Comparison of ENCODE assay signal across 27 mouse cellular contexts in genomic region chr16:65829096-65829495, GRCm38 (mm10). TPM values are rescaled to one million over a fixed set of nuclear protein-coding genes. Genes with fewer than 3 reads are reported as not detected.
"Had no signal": no experiment of that assay in that cellular context is flagged by ENCODE, and none has a peak within 500 bp of the region (broad histone marks: within the 10 kb centered on the region; RNA-seq: fewer than 3 reads in every experiment).

No protein-coding gene starts in this region.

- H3K4me3 ChIP-seq: heart, adult 2 months; heart, embryonic 13.5 days; heart, embryonic 15.5 days; hindbrain, embryonic 10.5 days; hindbrain, embryonic 12.5 days; layer of hippocampus, adult 2 months; left cerebral cortex, adult 2 months; limb, embryonic 10.5 days; limb, embryonic 12.5 days; liver, embryonic 13.5 days; liver, embryonic 15.5 days had no signal

- H3K9me3 ChIP-seq: heart, embryonic 13.5 days; heart, embryonic 15.5 days; hindbrain, embryonic 10.5 days; hindbrain, embryonic 12.5 days; limb, embryonic 10.5 days; limb, embryonic 12.5 days; liver, embryonic 13.5 days; liver, embryonic 15.5 days had no signal

- H3K27ac ChIP-seq: heart, adult 2 months; heart, embryonic 13.5 days; heart, embryonic 15.5 days; hindbrain, embryonic 10.5 days; hindbrain, embryonic 12.5 days; hindbrain, embryonic 14.5 days; layer of hippocampus, adult 2 months; left cerebral cortex, adult 2 months; limb, embryonic 10.5 days; limb, embryonic 12.5 days; liver, embryonic 13.5 days; liver, embryonic 15.5 days had no signal

- H3K4me1 ChIP-seq: heart, embryonic 13.5 days; heart, embryonic 15.5 days; hindbrain, embryonic 10.5 days; hindbrain, embryonic 12.5 days; limb, embryonic 10.5 days; limb, embryonic 12.5 days; liver, embryonic 13.5 days; liver, embryonic 15.5 days had no signal

- DNase-seq: gastrocnemius, postnatal 14 days; heart, adult 2 months; heart, postnatal 14 days; heart, postnatal 4 days; kidney, adult 11 months; kidney, adult 2 months; kidney, adult 9 months; kidney, postnatal 10 days; kidney, postnatal 25 days; kidney, postnatal 4 days; liver; liver, embryonic 13.5 days had no signal

- H3K4me2 ChIP-seq: heart, embryonic 11.5 days; heart, embryonic 13.5 days; heart, embryonic 15.5 days; hindbrain, embryonic 12.5 days; hindbrain, embryonic 14.5 days; limb, embryonic 12.5 days; liver, embryonic 11.5 days; liver, embryonic 13.5 days; liver, embryonic 15.5 days had no signal

- H3K9ac ChIP-seq: heart, embryonic 13.5 days; heart, embryonic 15.5 days; hindbrain, embryonic 12.5 days; hindbrain, embryonic 14.5 days; limb, embryonic 12.5 days; liver, embryonic 13.5 days; liver, embryonic 15.5 days had no signal

- H3K36me3 ChIP-seq: heart, embryonic 13.5 days; heart, embryonic 15.5 days; hindbrain, embryonic 10.5 days; hindbrain, embryonic 12.5 days; limb, embryonic 10.5 days; limb, embryonic 12.5 days; liver, embryonic 13.5 days; liver, embryonic 15.5 days had no signal

- H3K27me3 ChIP-seq: heart, embryonic 13.5 days; heart, embryonic 15.5 days; hindbrain, embryonic 12.5 days; limb, embryonic 12.5 days; liver, embryonic 13.5 days; liver, embryonic 15.5 days had no signal

- ATAC-seq: hindbrain, embryonic 16.5 days; inflammation-experienced regulatory T-cells, adult 6 months had no signal

RNA-seq across cellular contexts. Expression of gene Vgll3, which starts 14.0 kb away (rescaled TPM):
- total RNA-seq: granulocyte monocyte progenitor cell, adult 5-6 weeks had no signal
- polyA plus RNA-seq: inflammation-experienced regulatory T-cells, adult 6 months had no signal
